Mouse (Mus musculus) fibroblast of lung, adult 2 months (primary cell): ENCODE results near the gene Fez2.
A peak's percentile ranks its signal among the peaks of the same experiment; 100 is the strongest.

ENCODE experiments used
- DNase-seq: peaks from one replicate; pipeline ENCODE4 v3.0.0-alpha.2; 2011; ENCODE audit warnings: low read depth

The Fez2 gene

GRCm38 (mm10) chr17:78417381-78418281 is at the start of gene Fez2:
Fez2 (minus strand) TSS chr17:78418152.
- DNase-seq, result peak; percentile 54

DNA sequence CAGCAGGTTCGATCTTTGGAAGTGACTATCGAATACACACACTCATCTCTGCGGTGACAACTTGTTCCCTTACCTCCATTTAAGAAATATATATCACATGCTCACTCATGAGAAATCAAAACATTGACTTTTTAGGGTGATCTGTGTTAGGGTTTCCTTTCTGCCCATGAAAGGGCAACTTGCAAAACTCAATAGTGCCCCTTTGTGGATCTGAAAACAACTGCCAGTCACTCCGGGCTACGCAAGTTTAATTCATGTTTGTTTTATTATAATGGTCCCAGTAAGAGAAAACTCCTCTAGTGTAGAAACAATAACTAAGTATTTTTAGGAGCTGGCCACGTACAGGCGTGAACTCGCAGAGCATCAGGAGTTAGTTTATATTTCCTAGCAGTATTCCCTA is 47.5 kb upstream of the Fez2 start:
- DNase-seq, result no peak

- DNase-seq, result no peak
These were observed 47.1 kb upstream of the Fez2 start for GRCm38 (mm10) chr17:78465071-78465470.

- no peak for DNase-seq
These were observed 42.2 kb upstream of the Fez2 start for GRCm38 (mm10) chr17:78460140-78460539.

GRCm38 (mm10) chr17:78455556-78455955 is 37.6 kb upstream of the Fez2 start:
- no peak for DNase-seq

DNA sequence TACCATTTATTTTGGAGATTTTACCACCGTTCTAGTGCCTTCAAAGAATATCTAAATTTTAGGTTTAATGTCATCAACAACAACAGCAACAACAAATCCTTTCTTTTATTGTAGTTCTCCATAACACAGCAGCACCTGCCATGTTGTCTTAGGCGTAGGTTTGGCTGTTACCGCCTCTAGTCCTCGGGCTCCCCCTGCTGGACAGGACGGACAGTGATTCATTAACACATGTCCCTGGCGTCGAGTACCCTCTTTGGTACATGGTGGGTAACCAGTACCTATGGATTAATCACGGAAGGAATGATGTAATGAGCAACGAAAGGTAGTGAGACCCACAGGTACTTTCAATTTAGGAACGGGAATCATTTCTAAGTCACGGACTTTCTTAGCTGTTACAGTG is 37.2 kb upstream of the Fez2 start:
- no peak for DNase-seq

GRCm38 (mm10) chr17:78454189-78454977 is 36.4 kb upstream of the Fez2 start:
- no peak for DNase-seq

DNA sequence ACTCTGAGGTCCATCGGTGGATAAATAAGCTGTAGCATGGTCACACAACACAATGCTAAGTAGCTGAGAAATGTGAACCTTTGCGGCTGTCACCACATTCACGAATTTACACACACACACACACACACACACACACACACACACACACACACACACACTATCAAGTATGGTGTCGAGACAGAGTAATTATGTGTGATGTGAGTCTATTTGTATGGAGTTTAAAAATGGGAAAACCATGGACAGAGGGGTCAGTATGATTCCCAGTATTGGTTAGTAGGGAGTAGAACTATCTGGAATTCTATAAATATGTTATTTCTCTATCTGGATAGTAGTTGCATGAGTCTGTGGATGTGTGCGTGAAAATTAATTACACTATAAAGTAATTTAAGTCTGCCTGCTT is 35.6 kb upstream of the Fez2 start:
- DNase-seq, result no peak

DNA sequence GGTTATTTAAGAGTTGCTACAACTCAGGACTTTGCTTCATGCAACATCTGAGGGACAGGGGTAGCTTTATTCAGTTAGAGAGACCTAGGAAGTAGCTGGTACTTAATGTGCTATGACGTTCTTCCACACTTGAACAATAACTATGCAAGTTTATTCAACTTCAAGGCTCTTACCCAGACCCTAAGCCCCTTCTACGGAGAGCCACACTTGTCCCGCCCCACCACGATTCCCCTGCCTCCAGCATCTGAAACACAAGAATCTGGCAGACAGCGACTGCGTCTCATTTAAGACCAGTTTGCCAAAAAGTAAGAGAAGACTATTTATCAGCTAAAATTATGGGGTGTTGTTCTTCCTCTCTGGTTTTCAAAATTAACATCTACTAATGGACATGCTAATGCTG is 33.9 kb upstream of the Fez2 start:
- no peak for DNase-seq

GRCm38 (mm10) chr17:78451332-78451793 is 33.4 kb upstream of the Fez2 start:
- no peak for DNase-seq

DNA sequence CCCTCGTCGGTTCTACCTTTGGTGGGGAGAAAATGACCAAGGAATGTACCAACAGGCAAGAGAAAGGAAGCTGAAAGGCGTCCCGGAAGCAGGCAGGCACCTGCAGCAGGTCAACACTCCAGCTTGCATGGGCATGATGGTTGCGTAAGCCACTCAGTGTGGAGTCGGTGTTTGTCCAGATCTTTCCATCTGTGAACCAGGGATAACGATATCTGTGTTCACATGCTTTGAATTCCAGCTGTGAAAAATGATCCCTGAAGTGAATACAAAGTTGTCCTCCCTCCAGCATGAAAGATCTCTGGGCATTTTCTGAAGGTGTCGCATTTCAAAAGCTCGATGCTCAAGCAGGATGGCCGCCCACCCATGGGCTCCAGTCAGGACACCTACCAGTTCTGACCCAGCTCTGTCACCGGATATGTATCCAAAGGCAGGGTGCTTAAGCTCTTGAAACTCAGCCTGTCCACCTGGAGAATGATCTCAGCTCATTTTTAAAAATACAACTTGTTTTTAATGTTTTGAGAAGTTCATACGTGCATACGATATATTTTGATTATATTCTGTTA is 31.8 kb upstream of the Fez2 start:
- DNase-seq, result no peak

DNA sequence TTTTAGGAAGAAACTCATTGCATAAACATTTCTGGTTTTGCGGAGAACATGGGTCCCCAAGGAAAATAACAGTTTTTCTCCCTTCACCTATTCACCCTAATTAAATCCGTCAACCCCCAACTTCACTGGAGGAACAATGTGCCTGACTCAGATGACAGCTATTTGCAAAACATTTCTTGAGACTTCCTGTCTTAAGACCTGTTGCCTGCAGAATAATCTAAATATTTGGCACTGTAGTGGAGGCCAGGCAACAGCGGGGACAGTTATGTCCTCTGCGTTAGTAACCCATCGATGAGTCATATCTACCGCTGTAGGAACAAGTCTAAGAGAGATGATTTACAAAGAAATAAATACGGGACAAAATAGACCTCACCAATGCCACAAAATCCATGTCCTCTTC is 26.9 kb upstream of the Fez2 start:
- no peak for DNase-seq

DNA sequence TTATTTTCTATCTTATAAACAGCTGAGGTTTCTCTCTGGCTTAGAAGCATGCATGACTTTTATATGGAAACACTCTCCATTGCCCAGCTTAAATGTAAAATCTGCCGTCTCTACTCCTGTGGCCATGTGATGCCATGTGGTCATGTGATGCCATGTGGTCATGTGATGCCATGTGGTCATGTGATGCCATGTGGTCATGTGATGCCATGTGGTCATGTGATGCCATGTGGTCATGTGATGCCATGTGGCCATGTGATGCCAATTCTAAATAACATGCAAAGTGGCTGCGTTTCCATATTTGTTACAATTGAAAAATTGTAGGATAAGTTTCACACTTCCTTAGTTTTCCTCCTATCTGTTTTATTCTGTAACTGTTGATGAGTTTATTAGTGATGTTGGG is 22.8 kb upstream of the Fez2 start:
- DNase-seq, result no peak

- DNase-seq, result no peak
These were observed 19.2 kb upstream of the Fez2 start for GRCm38 (mm10) chr17:78437161-78437560.

- DNase-seq, result no peak
These were observed 17.7 kb upstream of the Fez2 start for GRCm38 (mm10) chr17:78435661-78436060.

DNA sequence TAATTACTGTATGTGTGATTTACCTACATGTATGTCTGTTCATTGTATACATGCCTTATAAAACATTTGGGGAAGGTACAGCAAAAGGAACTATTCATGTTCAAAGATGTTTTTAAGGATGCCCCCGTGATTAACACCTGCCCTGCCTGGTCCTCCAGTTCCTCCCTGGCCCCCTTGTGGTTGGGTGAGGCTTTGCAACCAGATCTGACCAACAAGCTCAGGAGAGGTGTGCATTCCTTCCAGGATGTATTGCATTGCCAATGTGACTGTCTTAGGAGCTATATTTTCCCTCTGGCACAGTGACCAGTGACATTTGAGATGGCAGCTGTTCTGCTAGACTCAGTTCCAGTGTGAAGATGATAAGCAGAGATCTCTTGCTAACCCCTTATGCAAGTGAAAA is 16.8 kb upstream of the Fez2 start:
- DNase-seq, result no peak

GRCm38 (mm10) chr17:78430374-78430773 is 12.4 kb upstream of the Fez2 start:
- no peak for DNase-seq

- DNase-seq, result no peak
These were observed 11.1 kb upstream of the Fez2 start for GRCm38 (mm10) chr17:78429051-78429450.

GRCm38 (mm10) chr17:78425026-78425425 is 7.1 kb upstream of the Fez2 start:
- DNase-seq, result no peak

DNA sequence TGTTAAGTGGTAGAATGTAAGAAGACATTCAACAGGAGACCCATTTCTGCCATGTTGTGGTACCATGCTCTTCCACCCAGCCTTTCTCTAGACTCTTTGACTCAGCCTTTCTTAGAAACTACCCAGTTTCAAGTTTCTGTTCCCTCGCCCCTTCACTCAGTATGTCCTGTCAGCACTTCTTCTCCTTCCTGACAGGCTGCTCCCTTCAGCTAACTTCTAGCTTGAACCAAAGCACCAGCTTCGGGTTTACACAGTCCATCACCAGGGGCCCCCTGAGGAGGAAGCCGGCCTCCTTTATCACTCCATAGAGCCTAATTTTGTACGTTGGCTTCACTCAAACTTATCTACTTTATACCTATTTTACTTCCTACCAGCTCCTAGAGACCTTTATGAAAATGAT is 1.3 kb upstream of the Fez2 start:
- DNase-seq, result no peak

DNA sequence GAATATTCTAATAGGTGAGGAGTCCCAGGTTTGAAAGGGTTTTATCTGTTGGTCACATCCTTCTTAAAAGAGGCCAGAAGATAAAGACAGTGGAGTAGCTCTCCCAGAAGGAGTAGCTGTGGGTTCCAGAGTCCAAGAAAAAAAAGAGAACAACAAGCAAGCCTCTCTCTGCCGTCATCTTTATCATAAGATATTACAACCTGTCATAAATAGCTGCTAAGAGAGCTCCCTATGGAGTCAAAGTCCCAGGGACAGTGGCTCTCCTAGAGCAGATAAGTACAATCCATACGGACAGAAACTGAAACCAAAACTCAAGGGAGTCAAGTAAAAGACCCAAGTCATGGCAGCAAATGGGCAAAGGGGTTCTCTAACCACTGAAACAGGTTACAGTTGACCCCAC is 2.7 kb downstream of the Fez2 start:
- no peak for DNase-seq

- peak; percentile 67 for DNase-seq
These were observed 8.1 kb downstream of the Fez2 start for GRCm38 (mm10) chr17:78409900-78410299.

DNA sequence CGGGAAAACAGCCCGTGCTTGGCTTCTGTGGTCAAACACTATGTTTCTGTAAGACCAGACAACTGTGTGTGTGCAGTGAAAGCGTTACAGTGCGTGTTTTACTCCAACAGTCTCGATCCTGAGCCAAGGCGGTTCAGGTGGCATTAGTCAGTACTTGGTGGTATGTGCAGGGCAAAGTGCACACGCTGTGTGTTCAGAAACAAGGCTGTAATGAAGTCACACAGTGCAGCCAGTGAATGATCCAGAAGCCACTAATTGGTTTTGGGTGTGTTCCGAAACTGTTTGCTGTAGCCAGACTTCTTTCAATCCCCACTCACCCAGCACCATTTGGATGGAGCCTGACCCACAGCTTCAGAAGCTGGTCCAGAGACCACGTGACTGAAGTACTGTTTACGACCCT is 9.6 kb downstream of the Fez2 start:
- DNase-seq, result peak; percentile 79
